Mouse (Mus musculus): Measurements from ENCODE around the gene Rasal2.
"Not testable (repeated sequence)": the region's sequence is repeated elsewhere in the genome, so short reads cannot be mapped to it uniquely, and the experiment has no call there.

Rasal2 gene

DNA sequence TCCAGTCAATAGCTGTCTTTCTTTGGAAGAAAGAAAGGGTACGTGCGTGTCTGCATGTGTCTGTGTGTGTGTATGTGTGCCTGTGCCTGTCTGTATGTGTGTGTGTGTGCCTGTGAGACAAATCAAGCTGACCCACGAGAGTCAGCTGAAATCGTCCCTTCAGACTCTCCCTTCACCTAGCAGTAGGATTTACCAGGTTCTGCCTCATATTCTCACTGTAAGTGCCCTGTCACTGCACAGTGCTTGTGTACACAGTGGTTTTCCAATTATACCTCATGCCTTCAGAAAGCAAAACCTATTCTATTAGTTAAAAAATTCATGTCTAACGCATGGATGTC is 168.0 kb downstream of the Rasal2 start:
- DNase-seq (ENCODE audit: low read depth, low spot score), result peak; percentile 41

DNA sequence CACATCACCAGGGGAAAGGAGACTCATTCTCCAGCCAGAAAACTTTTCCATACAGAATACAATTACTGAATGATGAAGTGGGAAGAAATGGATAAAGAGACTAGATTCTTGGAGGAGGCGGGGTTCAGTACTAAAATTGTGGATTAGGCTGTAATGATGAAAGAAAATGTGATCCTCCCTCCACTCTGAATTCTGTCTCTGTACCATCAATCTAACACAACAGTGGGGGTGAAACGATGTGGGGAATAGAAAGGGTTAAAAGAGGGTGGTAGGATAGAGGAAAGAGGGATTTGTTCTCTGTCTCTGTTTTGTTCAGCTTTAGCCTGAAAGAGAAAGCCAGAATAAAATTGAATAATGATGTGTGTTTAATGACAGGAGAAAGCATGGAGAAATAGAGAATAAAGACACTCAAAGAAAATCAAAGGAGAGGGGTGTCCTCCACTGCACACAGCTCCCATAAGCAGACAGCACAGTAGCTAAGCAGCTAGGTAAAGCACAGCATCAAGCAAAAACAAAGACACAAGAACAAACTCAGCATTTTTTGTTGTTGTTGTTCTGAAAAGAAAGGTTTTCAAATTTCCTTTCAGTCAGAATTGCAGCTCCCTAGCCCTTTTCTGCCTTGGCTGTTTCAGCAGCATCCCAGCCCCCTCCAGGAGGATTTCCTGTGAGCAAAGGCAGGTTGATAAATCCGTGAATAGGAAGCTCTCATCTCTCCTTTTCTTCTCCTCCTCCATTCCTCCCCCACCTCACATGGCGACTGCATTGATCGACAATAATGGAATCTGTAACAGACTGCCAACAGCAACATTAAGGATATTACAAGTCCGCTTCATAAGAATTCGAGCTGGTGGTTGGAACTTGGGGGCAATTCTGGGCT is 168.6 kb downstream of the Rasal2 start:
- DNase-seq (ENCODE audit: low read depth, low spot score), result no peak

DNA sequence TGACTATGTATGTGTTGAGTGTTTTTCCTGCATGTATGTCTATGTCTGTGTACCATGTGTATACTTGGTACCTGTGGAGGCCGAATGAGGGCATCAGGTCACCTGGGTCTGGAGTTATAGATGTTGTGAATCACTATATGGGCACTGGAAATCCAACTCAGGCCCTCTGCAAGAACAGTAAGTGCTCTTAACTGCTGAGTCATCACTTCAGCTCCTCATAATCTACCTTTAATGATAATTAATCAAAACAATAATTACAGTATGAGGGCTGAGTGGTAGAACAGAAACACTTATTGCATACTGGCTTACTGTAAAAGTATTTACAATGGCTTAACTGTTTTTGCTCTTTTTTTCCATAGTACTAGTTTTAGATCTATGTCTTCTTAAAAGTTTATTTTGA is 172.7 kb downstream of the Rasal2 start:
- DNase-seq (ENCODE audit: low read depth, low spot score), result no peak

DNA sequence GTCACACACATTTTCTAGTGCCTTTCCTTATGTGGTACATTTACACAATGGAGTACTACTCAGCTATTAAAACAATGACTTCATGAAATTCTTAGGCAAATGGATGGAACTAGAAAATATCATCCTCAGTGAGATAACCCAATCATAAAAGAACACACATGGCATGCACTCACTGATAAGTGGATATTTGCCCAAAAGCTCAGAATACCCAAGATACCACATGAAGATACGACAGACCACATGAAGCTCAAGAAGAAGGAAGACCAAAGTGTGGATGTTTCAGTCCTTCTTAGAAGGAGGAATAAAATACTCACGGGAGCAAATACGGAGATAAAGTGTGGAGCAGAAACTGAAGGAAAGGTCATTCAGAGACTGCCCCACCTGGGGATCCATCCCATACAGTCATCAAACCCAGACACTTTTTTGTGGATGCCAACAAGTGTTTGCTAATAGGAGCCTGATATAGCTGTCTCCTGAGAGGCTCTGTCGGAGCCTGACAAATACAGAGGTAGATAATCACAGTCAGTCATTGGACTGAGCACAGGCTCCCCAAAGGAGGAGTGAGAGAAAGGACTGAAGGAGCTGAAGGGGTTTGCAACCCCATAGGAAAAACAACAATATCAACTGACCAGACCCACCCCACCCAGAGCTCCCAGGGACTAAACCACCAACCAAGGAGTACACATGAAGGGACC is 175.6 kb downstream of the Rasal2 start:
- DNase-seq (ENCODE audit: low read depth, low spot score), result not testable (repeated sequence)

DNA sequence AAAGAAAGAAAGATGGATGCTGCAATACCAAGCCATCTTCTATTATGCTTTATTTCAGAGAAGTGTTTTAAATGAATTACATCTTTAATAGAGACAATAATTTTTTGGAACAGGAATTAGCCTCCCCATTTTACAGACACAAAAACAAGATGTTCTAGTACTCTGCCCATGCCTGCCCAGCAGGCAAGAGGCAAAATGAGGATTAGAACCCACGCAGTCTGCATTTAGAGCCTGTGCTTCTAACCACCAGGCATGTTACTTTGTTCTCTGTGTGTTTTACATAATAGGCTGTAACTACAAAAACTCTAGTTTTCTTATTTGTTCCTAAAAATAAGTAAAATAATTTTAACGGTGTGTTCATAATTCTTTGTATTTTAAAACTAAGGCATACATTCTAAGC is 178.9 kb downstream of the Rasal2 start:
- no peak for DNase-seq (ENCODE audit: low read depth, low spot score)

DNA sequence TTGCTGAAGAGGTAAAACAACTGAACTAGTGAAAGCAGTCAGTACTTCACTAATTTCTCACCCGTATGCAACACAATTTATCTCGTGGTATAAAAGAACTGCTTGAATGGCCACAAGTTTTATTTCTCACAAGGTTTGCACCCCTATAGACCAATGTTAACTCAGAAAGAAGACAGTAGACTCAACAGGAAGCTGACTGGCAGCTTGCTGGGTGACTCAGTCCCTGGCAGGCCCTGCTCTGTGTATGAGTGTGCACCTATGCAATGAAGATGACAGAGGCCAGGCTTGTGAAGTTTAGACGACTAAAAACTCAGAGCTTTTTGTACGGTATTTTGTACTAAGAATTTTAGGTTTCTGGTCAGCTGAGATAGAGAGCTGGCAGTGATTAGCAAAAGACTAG is 180.0 kb downstream of the Rasal2 start:
- DNase-seq (ENCODE audit: low read depth, low spot score), result no peak

DNA sequence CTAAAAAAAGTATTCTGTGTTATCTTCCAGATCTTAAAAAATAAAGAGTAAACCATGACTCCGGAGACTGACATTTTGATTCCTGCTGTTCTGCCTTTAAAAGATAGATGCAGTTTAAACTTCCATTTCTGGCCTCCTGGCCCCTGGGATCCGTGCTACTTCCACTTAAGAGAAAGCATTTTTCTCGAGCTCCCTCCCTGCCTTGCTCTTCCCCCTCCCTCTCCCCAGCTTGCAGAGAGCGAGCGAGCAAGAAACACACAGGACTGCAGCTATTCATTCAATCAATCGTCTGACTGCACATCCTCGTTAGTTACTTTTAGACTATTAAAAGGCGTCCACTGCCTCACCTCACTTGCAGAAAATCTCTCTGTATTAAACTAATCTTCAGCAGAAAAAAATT is 181.4 kb downstream of the Rasal2 start:
- peak; percentile 29 for DNase-seq (ENCODE audit: low read depth, low spot score)

DNA sequence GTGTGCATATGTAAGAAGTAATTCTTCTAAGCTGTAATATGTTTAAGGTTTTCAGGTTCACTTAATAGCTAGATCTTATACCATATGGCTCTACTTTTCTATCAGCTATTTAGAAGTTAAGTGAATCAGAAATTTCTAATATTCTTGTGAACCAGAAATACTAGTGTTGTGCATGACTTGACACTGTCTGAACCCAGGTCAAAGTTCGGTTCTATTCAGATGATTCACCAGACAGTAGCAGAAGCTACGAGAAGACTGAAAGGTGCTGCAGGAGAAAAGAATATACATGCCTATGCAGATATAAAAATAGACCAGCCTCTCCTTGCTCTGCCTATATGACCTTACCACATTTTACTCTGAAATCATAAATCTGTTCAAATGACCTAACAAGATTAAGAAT is 182.0 kb downstream of the Rasal2 start:
- no peak for DNase-seq (ENCODE audit: low read depth, low spot score)

DNA sequence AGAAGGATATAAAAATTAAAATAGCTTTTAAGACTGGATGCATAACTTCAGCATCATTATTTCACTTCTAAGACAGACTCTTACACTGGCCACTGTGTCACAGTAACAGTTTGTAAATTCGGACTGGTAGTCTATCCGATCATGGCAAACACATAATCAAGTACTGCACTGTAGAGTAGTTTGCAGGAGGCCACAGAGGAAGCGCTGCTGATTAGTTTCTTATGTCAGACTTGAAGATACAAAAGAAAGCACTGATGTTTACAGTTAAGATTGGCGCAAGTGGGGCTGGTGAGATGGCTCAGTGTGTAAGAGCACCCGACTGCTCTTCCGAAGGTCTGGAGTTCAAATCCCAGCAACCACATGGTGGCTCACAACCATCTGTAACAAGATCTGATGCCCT is 187.4 kb downstream of the Rasal2 start:
- no peak for DNase-seq (ENCODE audit: low read depth, low spot score)

DNA sequence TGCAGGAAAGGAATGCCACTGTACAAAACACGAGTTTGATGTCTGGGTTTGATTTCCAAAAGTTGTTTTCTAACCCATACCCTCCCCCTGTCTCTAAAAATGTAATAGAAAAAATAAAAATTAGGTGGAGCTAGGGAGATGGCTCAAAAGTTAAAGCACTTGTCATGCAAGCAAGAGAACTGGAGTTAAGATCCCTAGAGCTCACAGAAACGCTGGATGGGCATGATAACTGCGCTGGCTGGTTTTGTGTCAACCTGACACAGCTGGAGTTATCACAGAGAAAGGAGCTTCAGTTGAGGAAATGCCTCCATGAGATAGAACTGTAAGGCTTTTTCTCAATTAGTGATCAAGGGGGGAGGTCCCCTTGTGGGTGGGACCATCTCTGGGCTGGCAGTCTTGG is 191.5 kb downstream of the Rasal2 start:
- DNase-seq (ENCODE audit: low read depth, low spot score), result no peak

DNA sequence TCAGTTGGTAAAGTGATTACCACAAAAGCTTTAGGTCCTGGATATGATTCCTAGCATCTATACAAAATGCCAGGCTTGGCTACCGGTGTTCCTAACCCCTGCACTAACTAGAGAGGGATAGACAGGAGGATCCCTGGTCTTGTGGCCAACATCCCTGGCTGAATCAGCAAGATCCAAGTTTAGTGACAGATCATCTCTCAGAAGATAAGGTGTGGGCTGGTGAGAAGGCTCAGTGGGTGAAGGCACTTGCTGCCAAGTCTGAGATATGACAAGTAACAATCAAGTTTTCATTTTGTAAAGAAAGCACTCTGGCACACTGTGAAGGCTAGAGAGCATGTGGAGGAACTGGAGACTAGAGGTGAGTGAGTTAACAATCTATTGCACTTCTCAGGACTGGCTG is 191.9 kb downstream of the Rasal2 start:
- no peak for DNase-seq (ENCODE audit: low read depth, low spot score)

DNA sequence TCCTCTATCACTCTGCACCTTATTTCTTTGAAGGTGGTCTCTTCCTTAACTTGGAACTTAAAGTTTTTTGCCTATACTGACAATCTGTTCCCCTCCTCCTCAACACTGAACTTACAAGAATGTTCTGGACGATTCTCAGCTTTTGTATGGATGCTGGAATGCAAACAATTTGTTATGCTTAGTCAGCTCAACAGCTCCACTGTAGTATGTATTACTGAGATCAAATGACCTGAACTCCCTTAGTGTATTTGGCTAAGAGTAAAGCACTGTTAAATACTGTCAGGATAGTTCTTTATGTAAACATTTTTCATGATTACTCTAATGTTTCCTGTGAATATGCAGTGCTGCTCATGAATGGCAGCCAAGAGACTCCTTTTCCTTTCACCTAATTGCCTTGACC is 203.6 kb downstream of the Rasal2 start:
- no peak for DNase-seq (ENCODE audit: low read depth, low spot score)

DNA sequence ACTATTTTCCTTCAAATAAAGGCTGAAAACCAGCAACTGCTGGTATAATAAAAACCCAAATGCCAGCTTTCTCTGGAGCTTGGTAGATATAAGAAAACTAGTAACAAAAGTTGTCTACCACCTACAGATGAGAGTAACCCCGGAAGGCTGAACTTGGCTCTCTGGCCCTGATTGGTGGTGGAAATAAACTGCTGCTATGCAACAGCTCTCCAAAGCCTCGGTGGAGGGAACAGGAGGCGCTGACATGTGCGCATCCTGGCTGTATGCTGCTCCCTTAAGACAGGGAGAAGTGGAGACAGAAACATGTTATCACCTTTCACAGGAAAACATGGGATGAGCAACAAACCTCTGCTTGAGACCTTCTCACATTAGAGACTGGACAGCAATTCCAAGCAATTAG is 206.7 kb downstream of the Rasal2 start:
- DNase-seq (ENCODE audit: low read depth, low spot score), result no peak

DNA sequence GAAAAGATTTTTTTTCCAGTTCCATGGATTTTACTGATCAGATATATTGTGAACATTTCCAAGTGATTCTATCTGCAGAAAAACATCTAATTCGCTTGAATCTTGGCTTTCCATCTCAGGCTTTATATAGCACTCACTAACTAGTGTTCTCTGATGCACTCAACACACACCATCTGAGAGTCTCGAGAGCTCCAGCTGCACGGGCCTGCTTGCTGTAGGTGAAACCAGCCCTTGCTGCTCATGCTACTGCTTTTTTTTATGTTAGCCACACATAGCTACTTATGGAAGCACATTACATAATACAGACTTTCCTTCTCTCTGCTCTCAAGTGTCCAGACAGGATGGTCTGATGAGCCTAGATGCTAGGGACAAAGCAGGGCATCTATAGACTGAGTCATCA is 229.4 kb downstream of the Rasal2 start:
- DNase-seq (ENCODE audit: low read depth, low spot score), result no peak

DNA sequence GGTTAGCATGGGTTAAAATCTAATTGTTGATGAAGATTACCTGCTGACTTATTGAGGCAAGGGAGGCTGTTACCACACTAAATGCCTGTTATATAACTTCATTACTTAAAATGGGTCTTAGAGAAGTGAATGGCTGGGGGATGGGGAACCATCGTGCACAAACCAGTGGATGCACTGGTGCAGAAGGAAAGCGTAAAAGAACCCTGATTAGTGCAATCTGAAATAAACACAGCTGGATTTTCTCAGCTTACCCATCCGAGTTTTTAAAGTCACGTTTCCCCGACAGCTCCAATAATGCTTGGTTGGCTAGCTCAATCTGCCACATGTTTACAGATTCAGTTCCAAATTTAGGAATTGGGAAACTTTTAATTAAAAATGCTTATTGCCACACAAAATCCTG is 230.0 kb downstream of the Rasal2 start:
- DNase-seq (ENCODE audit: low read depth, low spot score), result no peak

DNA sequence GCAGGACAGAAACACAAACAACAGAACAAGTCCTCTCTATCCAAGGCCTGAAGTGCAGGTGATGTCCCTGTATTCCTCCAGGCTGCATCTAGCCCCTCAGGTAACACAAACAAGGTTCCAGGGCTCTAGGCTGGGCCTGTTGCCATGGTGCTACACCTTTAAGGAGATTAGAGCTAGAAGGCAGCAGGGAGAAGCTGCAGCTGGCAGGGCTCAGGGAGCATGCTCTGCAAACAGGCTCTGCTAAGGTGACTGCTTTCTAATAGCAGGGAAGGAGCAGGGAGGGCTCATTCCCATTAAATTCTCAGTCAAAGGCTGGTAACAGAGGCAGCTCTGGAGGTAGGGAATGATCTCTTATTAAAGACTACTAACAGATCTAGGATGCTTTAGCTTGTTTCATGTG is 231.3 kb downstream of the Rasal2 start:
- no peak for DNase-seq (ENCODE audit: low read depth, low spot score)

DNA sequence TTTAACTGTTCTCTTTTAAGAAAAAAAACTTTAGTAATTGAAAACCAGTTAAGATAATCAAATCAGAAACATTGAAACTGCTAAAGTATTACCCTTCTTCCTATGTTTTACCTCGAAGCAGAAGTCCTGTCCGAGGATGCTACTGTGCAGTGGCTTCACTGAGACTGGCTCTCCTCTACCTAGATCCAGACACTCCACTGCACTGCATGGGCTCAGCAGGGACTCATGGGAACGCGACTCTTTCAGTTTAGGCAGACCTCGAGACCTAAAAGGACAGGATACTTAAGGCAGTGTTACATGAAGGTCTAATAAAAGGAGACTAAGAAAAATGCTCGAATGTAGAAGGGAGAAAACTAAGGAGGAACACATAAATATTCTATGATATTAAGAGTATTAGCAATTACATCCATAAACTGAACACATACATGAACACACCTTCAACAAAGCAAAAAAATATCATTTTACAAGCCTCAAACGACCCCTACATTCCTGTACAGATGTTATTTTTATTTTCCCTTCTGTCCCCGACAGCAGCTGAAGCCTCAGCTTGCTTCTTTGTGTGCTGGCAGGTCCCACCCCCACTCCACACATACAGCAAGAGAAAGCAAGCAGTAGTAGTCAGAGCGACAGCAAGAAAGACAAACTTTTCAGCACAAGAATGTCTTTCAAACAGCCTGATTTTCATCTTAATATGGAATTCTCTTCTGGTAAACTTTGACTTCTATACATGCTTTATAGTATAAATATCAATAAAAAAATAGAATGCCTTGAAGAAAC is 233.2 kb downstream of the Rasal2 start:
- no peak for DNase-seq (ENCODE audit: low read depth, low spot score)

DNA sequence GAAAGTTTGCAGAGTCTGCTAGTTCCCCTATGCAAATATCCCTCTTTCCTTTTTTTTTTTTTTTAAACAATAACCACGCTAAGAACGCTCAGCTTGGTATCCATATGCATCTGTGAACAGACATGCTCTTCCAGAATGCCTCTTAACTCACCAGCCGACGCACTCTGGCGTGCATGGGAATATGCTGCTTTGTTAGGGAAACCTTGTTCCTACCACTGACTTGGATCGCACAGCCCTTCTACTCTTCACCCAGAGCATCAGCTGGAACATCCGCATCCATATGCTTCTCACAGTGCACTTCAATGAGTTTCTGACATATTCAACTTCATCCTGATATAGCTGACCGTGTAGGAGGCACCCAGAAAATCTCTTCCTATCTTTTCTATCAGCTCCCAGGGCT is 243.1 kb downstream of the Rasal2 start:
- no peak for DNase-seq (ENCODE audit: low read depth, low spot score)

DNA sequence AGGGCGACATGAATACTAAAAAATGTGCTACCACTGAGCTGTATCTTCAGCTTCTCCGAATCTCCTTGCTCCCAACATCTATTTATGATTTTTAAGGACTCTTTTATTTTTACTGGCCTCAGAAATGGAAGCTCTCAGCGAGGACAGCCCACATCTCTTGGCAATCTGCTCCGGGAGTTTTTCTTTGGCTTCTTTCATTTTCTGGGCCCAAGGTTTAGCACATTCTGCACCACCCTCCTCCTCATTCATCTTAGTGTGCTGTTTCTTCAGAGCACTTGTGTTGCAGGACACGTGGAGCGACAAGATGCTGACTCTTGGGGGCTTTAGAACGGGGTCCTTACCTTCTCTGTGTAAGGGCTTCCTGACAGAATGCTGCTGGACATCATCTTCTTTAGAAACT is 243.5 kb downstream of the Rasal2 start:
- DNase-seq (ENCODE audit: low read depth, low spot score), result no peak

DNA sequence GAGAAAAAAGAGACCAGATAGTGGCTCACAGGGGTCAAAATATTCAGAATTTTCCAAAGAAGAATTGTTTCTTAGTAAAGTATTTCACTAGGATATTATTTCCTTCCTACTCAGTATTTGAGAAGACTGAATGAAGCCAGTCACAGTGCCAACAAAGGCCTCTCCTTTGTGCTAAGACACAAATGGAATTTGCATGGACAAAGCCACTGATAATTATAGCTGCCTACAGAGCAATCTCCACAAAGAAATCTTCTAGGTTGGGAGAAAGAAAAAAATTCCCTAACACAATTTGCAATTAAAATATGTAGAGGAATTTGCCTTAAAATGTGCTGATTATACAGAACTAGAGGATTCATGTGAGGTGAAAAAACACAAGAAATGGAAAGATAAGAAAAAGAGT is 258.6 kb downstream of the Rasal2 start:
- DNase-seq (ENCODE audit: low read depth, low spot score), result peak; percentile 7

DNA sequence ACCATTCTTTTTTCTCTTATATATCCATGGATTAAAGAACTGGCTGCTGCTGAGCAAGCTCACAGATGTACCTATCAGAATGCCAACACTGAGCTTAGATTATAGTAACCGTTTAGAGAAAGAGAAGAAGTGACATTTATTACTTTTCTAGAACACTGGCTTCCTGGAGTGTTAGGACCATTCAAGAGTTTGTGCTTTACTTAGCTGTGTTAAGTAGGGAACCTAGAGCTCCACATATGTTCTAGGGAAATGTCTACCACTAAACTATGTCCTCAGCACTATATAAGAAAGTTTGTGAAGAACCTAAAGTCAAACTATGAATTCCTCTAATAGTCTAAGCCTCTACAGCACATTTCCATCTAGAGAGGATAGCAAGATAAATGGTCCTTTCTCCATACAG is 262.3 kb downstream of the Rasal2 start:
- DNase-seq (ENCODE audit: low read depth, low spot score), result no peak

DNA sequence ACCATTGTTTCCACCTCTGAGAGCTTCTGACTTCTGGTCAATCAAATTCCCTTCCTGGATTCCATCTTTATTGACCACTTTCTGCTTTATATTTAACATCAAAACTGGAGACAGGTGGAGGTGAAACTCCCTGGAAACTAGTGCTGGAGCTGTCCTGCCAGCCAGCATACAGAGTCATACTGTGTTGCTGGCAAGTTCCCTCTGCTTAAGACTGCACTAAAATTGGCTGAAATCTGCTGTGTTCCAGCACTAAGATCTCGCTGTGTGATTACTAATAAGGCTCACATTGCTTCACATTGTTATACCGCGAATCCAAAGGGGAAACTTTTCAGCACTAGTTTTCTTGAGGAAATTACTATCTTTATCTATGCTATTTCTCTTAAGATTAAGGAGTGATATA is 267.8 kb downstream of the Rasal2 start:
- DNase-seq (ENCODE audit: low read depth, low spot score), result no peak

All from mesoderm, embryonic 11.5 days (tissue).